ENCODE assay signal across 8 mouse cellular contexts in the genomic region with DNA sequence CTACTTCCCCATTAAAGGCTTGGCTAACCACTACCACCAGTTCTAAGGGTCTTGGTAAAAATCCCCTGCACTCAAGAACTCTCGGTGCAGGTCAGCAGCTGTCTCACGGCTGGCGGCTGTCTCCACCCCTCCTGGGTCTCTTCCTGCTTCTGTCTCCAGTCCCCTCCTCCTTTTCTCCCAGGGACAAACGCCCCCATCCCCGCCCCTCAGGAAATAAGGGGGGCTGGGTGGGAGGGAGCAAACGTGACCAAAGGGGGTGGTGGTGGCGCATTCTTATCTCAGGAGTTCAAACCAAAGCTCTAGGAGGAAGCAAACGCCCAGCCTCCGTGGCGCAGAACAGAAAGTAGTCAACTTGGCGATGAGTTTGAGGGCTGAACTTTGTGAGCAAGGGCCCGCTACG. TPM values are rescaled to one million over a fixed set of nuclear protein-coding genes. Genes with fewer than 3 reads are reported as not detected.
DNase-seq lines count a peak whose midpoint lies in the region; ATAC-seq and TF ChIP-seq lines count a peak whose summit lies in the region.

No protein-coding gene starts in this region.

- WGBS in embryonic facial prominence, embryonic 13.5 days = under 1% methylated on average over 13 of the region's 13 CpGs
- under 1% methylated on average over 13 of the region's 13 CpGs for WGBS in heart, postnatal 0 days
- under 1% methylated on average over 13 of the region's 13 CpGs for WGBS in stomach, embryonic 16.5 days

- H3K9me3 ChIP-seq in embryonic facial prominence, embryonic 13.5 days = no peaks in the 10 kb centered on the region
- H3K9me3 ChIP-seq in heart, postnatal 0 days (replicated peaks; ENCODE audit: control insufficient read depth, low read length) = no peaks in the 10 kb centered on the region
- no peaks in the 10 kb centered on the region for H3K9me3 ChIP-seq in stomach, embryonic 16.5 days (replicated peaks; ENCODE audit: control insufficient read depth, low read length)

- peaks cover 50% of the 10 kb centered on the region for H3K4me1 ChIP-seq in embryonic facial prominence, embryonic 13.5 days
- H3K4me1 ChIP-seq in heart, postnatal 0 days (ENCODE audit: control insufficient read depth, insufficient read depth) = peaks cover 5% of the 10 kb centered on the region; the same call in 1 of the 2 replicates
- peaks cover 12% of the 10 kb centered on the region for H3K4me1 ChIP-seq in stomach, embryonic 16.5 days (ENCODE audit: control insufficient read depth, insufficient read depth, low read length)

- H3K27me3 ChIP-seq in embryonic facial prominence, embryonic 13.5 days = peaks cover 13% of the 10 kb centered on the region
- H3K27me3 ChIP-seq in heart, postnatal 0 days (ENCODE audit: control insufficient read depth, insufficient read depth, low read length) = peaks cover 15% of the 10 kb centered on the region
- no peaks in the 10 kb centered on the region for H3K27me3 ChIP-seq in stomach, embryonic 16.5 days (ENCODE audit: control insufficient read depth, insufficient read depth, low read length)

- no peak for TF ChIP-seq CTCF in heart, postnatal 0 days (IDR thresholded peaks at IDR 0.05; ENCODE audit: low read depth)

- H3K4me2 ChIP-seq in embryonic facial prominence, embryonic 13.5 days = peak overlapping the region; percentile 89
- peak overlapping the region; percentile 95 for H3K4me2 ChIP-seq in heart, postnatal 0 days (ENCODE audit: low read depth, low read length)
- H3K4me2 ChIP-seq in stomach, embryonic 16.5 days (ENCODE audit: low read depth, low read length) = peak overlapping the region; percentile 98

- peak overlapping the region; percentile 90 for H3K27ac ChIP-seq in embryonic facial prominence, embryonic 13.5 days
- peak overlapping the region; percentile 81 for H3K27ac ChIP-seq in heart, postnatal 0 days (ENCODE audit: low read depth)
- peak overlapping the region; percentile 96 for H3K27ac ChIP-seq in stomach, embryonic 16.5 days (ENCODE audit: low read length)

- ATAC-seq in embryonic facial prominence, embryonic 13.5 days (ENCODE audit: insufficient number of reproducible peaks, insufficient read depth, low FRiP score, low TSS enrichment, low read depth) = no peak; the same call in 1 of the 2 replicates
- peak; percentile 73 for ATAC-seq in heart, postnatal 0 days (ENCODE audit: insufficient read depth, low read depth)
- peak; percentile 69 for ATAC-seq in megakaryocyte progenitor cell, adult 5-6 weeks (replicated peaks; ENCODE audit: poor library complexity)
- peak; percentile 77 for ATAC-seq in stomach, embryonic 16.5 days (ENCODE audit: insufficient read depth, low FRiP score)

- no peak for TF ChIP-seq EP300 in heart, postnatal 0 days (IDR thresholded peaks at IDR 0.05; ENCODE audit: low read depth)

- DNase-seq in ovary, postnatal 36 days (ENCODE audit: low spot score) = peak; percentile 60
- no peak for DNase-seq in ovary, postnatal 10 days (ENCODE audit: low spot score)
- peak; percentile 84 for DNase-seq in heart, postnatal 0 days (ENCODE audit: low spot score)
- DNase-seq in kidney, postnatal 25 days = peak; percentile 76 to 87
- DNase-seq in layer of hippocampus, postnatal 25 days (ENCODE audit: extremely low spot score in 1 of 2, low spot score in 1 of 2) = no peak

- peak overlapping the region; percentile 77 for H3K9ac ChIP-seq in embryonic facial prominence, embryonic 13.5 days
- peak overlapping the region; percentile 66 for H3K9ac ChIP-seq in heart, postnatal 0 days (replicated peaks; ENCODE audit: low read depth, low read length)
- peak overlapping the region; percentile 87 for H3K9ac ChIP-seq in stomach, embryonic 16.5 days (ENCODE audit: low read length)

- H3K4me3 ChIP-seq in embryonic facial prominence, embryonic 13.5 days = peak overlapping the region; percentile 64
- peak overlapping the region; percentile 64 for H3K4me3 ChIP-seq in heart, postnatal 0 days (ENCODE audit: low read depth, low read length)
- H3K4me3 ChIP-seq in stomach, embryonic 16.5 days (replicated peaks; ENCODE audit: low read length) = peak overlapping the region; percentile 74

- H3K36me3 ChIP-seq in embryonic facial prominence, embryonic 13.5 days = no peaks in the 10 kb centered on the region
- no peaks in the 10 kb centered on the region for H3K36me3 ChIP-seq in heart, postnatal 0 days (replicated peaks; ENCODE audit: control insufficient read depth, insufficient read depth, low read length)
- H3K36me3 ChIP-seq in stomach, embryonic 16.5 days (ENCODE audit: control insufficient read depth, insufficient read depth, low read length) = no peaks in the 10 kb centered on the region

RNA-seq across cellular contexts. Expression of a gene that starts 0.9 kb away (rescaled TPM):
- polyA plus RNA-seq in embryonic facial prominence, embryonic 13.5 days (2015; fragmentation: Nextera tagmentation; extraction: Ambion mirVana) = 3.8 and 4.0 TPM in 2 replicates
- total RNA-seq in heart, postnatal 0 days (2014; rRNA removed; ENCODE audit: low replicate concordance) = 6.9 and 7.0 TPM in 2 replicates
- polyA plus RNA-seq in heart, postnatal 0 days (2015; fragmentation: Nextera tagmentation; extraction: Ambion mirVana) = 0.75 and 0.89 TPM in 2 replicates
- 3.4 and 3.6 TPM in 2 replicates for total RNA-seq in megakaryocyte progenitor cell, adult 5-6 weeks (2015)
- total RNA-seq in megakaryocyte progenitor cell, adult 5-6 weeks (2017) = 5.3 and 6.2 TPM in 2 replicates
- polyA plus RNA-seq in stomach, embryonic 16.5 days (2015; fragmentation: Nextera tagmentation; extraction: Ambion mirVana) = 15.0 and 16.7 TPM in 2 replicates
- total RNA-seq in layer of hippocampus, postnatal 25 days (2021) = 1 to 10 TPM; 1.5 to 2.1 TPM

RNA-seq across cellular contexts. Expression of a gene that starts 27.4 kb away (rescaled TPM):
- 4.6 and 5.7 TPM in 2 replicates for polyA plus RNA-seq in embryonic facial prominence, embryonic 13.5 days (2015; fragmentation: Nextera tagmentation; extraction: Ambion mirVana)
- total RNA-seq in heart, postnatal 0 days (2014; rRNA removed; ENCODE audit: low replicate concordance) = 77.6 and 82.4 TPM in 2 replicates
- 4.2 and 4.5 TPM in 2 replicates for polyA plus RNA-seq in heart, postnatal 0 days (2015; fragmentation: Nextera tagmentation; extraction: Ambion mirVana)
- total RNA-seq in megakaryocyte progenitor cell, adult 5-6 weeks (2015) = 130 and 135 TPM in 2 replicates
- total RNA-seq in megakaryocyte progenitor cell, adult 5-6 weeks (2017) = 63.3 and 68.7 TPM in 2 replicates
- polyA plus RNA-seq in stomach, embryonic 16.5 days (2015; fragmentation: Nextera tagmentation; extraction: Ambion mirVana) = 6.7 and 7.0 TPM in 2 replicates
- total RNA-seq in layer of hippocampus, postnatal 25 days (2021) = 10 to 100 TPM; 15.4 to 16.3 TPM

Comparison
In these comparisons a context has a peak if more than half of its experiments do, and no peak if none do; other contexts are left out.
1. DNase-seq: peak in ovary, postnatal 36 days (single experiment), heart, postnatal 0 days (single experiment) and kidney, postnatal 25 days (2 of 2); none in ovary, postnatal 10 days (single experiment) and layer of hippocampus, postnatal 25 days (0 of 2).
2. Peak in every context shown above with its lines, with median percentiles within 50 percentile points of each other: H3K27ac ChIP-seq, H3K4me2 ChIP-seq, H3K4me3 ChIP-seq and H3K9ac ChIP-seq.